Mouse (Mus musculus): ENCODE measurements around the gene Xcr1. TPM values are rescaled to one million over a fixed set of nuclear protein-coding genes. Genes with fewer than 3 reads are reported as not detected.

The Xcr1 gene
- polyA plus RNA-seq, 1 experiment from 2014 or later, result 0.05 TPM

DNA sequence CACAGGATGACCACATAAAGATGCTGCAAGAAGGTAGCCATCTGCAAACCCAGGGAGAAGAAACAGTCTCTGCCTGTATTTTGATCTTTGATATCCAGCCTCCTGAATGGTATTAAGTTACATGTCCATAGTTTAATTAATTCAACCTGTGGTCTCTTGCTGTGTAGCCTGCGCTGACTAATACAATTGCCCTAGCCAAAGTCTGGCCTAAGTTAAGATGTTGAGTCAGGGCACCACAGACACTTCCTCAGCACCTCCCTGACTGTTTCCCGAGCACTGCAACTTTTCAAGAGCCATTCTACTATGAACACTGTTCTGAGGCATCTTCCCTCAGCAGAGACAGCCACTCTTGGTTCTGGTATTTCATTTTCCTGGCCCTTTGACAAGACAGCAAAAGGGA lies 43.2 kb downstream of the Xcr1 start:
- no peaks in the 10 kb centered on the region for H3K9me3 ChIP-seq (ENCODE audit: control insufficient read depth)
- ATAC-seq, result no peak
- H3K4me1 ChIP-seq (replicated peaks; ENCODE audit: control insufficient read depth, insufficient read depth, low read length), result no peaks in the 10 kb centered on the region
- no peak overlapping the region for H3K4me2 ChIP-seq (replicated peaks; ENCODE audit: low read depth)
- no peak overlapping the region for H3K9ac ChIP-seq (ENCODE audit: low read depth, low read length)
- peaks cover 90% of the 10 kb centered on the region for H3K36me3 ChIP-seq (ENCODE audit: control insufficient read depth, insufficient read depth)
- TF ChIP-seq CTCF (IDR thresholded peaks at IDR 0.05; ENCODE audit: low read depth), result no peak
- no peaks in the 10 kb centered on the region for H3K27me3 ChIP-seq (replicated peaks; ENCODE audit: control insufficient read depth, insufficient read depth, low read length)
- no peak overlapping the region for H3K4me3 ChIP-seq (ENCODE audit: low read depth, low read length)
- WGBS, result 89% methylated on average over 2 of the region's 2 CpGs
- no peak overlapping the region for H3K27ac ChIP-seq (ENCODE audit: low read depth, low read length)

DNA sequence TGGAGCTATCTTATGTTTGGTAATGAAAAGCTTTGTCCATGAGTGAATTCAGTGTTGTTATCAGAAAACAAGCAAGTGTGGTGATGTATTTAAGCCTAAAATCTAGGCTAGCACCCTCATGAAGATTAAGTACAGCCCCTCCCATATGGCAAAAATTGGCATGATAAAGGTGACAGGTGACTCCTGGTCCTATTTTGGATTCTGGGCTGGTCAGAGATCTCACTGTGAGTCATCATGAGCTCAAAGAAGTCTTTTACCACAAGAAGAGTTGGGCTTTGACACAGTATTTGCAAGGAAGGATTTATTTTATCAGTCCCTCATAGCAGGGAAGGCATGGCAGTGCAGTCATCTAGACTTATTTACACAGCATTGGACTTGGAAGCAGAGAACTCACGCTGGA lies 45.8 kb downstream of the Xcr1 start:
- H3K36me3 ChIP-seq (ENCODE audit: control insufficient read depth, insufficient read depth), result peaks cover 88% of the 10 kb centered on the region
- no peaks in the 10 kb centered on the region for H3K4me1 ChIP-seq (replicated peaks; ENCODE audit: control insufficient read depth, insufficient read depth, low read length)
- TF ChIP-seq CTCF (IDR thresholded peaks at IDR 0.05; ENCODE audit: low read depth), result no peak
- no peak overlapping the region for H3K27ac ChIP-seq (ENCODE audit: low read depth, low read length)
- no peak for ATAC-seq
- 62% methylated on average over 1 of the region's 1 CpGs for WGBS
- H3K4me2 ChIP-seq (replicated peaks; ENCODE audit: low read depth), result no peak overlapping the region
- H3K4me3 ChIP-seq (ENCODE audit: low read depth, low read length), result no peak overlapping the region
- no peaks in the 10 kb centered on the region for H3K9me3 ChIP-seq (ENCODE audit: control insufficient read depth)
- no peak overlapping the region for H3K9ac ChIP-seq (ENCODE audit: low read depth, low read length)
- no peaks in the 10 kb centered on the region for H3K27me3 ChIP-seq (replicated peaks; ENCODE audit: control insufficient read depth, insufficient read depth, low read length)

DNA sequence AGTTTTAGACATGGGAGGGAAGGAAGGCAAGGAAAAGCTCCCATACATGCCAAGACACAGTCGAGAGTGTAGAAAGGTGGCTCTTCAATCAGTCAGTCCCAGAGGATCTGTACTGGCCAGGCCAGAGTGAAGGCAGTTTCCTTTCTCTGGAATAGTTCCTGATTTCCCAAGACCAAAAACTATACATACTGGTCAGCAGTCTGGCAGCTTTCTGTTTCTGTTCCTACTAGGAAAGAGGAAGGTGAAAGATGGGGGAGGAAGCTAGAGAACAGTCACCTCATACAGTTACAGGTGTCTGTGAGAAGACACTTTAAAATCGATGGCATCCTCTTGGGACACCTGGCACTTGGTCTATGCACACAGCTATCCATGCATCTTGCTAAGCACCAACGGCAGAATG lies 46.4 kb downstream of the Xcr1 start:
- no peak overlapping the region for H3K4me3 ChIP-seq (ENCODE audit: low read depth, low read length)
- H3K9me3 ChIP-seq (ENCODE audit: control insufficient read depth), result no peaks in the 10 kb centered on the region
- no peak overlapping the region for H3K9ac ChIP-seq (ENCODE audit: low read depth, low read length)
- no peak overlapping the region for H3K27ac ChIP-seq (ENCODE audit: low read depth, low read length)
- H3K36me3 ChIP-seq (ENCODE audit: control insufficient read depth, insufficient read depth), result peaks cover 88% of the 10 kb centered on the region
- 85% methylated on average over 3 of the region's 3 CpGs for whole genome bisulfite sequencing
- no peak for TF ChIP-seq CTCF (IDR thresholded peaks at IDR 0.05; ENCODE audit: low read depth)
- ATAC-seq, result no peak
- no peaks in the 10 kb centered on the region for H3K27me3 ChIP-seq (replicated peaks; ENCODE audit: control insufficient read depth, insufficient read depth, low read length)
- no peaks in the 10 kb centered on the region for H3K4me1 ChIP-seq (replicated peaks; ENCODE audit: control insufficient read depth, insufficient read depth, low read length)
- no peak overlapping the region for H3K4me2 ChIP-seq (replicated peaks; ENCODE audit: low read depth)

DNA sequence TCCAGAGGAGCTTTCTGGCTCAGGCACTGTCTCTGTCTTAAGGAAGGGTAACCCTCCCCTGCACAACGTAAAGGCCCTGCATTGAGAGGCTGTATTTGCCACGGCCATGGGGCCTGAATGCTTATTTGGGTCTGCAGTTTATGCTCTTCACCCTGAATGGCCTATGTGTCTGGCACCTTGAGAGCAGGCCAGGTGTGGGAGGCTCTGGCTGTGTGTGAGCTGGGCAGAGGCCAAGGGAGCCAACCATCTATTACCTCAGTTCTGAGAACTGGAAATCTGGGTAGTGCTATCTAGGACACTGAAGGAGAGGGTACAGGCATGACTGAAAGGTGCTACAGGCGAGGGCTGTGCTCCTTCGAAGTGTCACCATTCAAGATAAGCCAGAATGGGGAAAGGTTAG lies 47.0 kb downstream of the Xcr1 start:
- no peak for TF ChIP-seq CTCF (IDR thresholded peaks at IDR 0.05; ENCODE audit: low read depth)
- Histone ChIP-seq H3K27ac (ENCODE audit: low read depth, low read length) (no peak overlapping the region), H3K36me3 (ENCODE audit: control insufficient read depth, insufficient read depth) (peaks cover 89% of the 10 kb centered on the region), H3K4me3 (ENCODE audit: low read depth, low read length) (no peak overlapping the region), H3K9ac (ENCODE audit: low read depth, low read length) (no peak overlapping the region), H3K27me3 (replicated peaks; ENCODE audit: control insufficient read depth, insufficient read depth, low read length) (no peaks in the 10 kb centered on the region), H3K4me2 (replicated peaks; ENCODE audit: low read depth) (no peak overlapping the region), H3K4me1 (replicated peaks; ENCODE audit: control insufficient read depth, insufficient read depth, low read length) (no peaks in the 10 kb centered on the region), H3K9me3 (ENCODE audit: control insufficient read depth) (no peaks in the 10 kb centered on the region)
- 91% methylated on average over 4 of the region's 4 CpGs for WGBS
- no peak for ATAC-seq

DNA sequence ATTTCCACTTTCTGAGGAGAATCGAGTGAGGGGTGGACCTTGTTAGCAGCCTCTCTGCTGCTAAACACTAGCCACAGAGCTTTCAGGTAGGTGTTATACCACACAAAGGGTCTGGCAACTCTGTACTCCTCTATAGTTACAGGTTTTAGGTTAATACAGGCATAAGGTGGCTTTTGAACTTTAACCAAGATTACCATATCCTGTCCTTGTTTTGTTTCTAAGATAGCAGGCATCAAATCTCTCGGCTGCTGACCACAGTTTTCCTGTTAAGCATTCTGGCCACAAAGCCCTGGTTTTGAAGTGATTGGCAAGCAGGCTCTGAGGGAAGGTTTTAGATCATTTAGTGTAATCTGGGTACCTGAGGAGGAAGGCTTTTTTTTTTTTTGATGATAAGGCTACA lies 47.5 kb downstream of the Xcr1 start:
- Histone ChIP-seq H3K4me1 (replicated peaks; ENCODE audit: control insufficient read depth, insufficient read depth, low read length) (no peaks in the 10 kb centered on the region), H3K27me3 (replicated peaks; ENCODE audit: control insufficient read depth, insufficient read depth, low read length) (no peaks in the 10 kb centered on the region), H3K9ac (ENCODE audit: low read depth, low read length) (no peak overlapping the region), H3K4me3 (ENCODE audit: low read depth, low read length) (no peak overlapping the region), H3K27ac (ENCODE audit: low read depth, low read length) (no peak overlapping the region), H3K9me3 (ENCODE audit: control insufficient read depth) (no peaks in the 10 kb centered on the region), H3K36me3 (ENCODE audit: control insufficient read depth, insufficient read depth) (peaks cover 84% of the 10 kb centered on the region), H3K4me2 (replicated peaks; ENCODE audit: low read depth) (no peak overlapping the region)
- 83% methylated on average over 2 of the region's 2 CpGs for WGBS
- no peak for TF ChIP-seq CTCF (IDR thresholded peaks at IDR 0.05; ENCODE audit: low read depth)
- ATAC-seq, result no peak

DNA sequence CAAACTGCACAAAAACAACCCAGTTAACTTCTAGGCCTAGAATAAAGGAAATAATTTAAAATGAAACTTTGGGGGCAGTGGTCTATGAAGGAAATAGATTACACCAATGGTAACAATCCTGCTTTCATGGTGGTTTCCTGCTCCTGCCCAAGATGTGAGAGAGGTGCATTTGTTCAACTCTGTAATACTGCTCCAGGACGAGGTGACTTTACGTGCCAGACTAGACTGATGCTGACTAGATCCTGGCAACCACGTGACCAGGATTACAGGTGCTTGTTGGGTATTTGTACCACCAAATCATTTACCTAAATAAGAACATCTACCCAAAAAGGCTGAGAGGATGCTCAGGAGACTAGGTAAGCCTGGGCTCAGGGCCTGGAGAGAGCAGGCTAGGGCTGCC lies 50.0 kb downstream of the Xcr1 start:
- WGBS, result 91% methylated on average over 3 of the region's 3 CpGs
- peaks cover 63% of the 10 kb centered on the region for H3K36me3 ChIP-seq (ENCODE audit: control insufficient read depth, insufficient read depth)
- TF ChIP-seq CTCF (IDR thresholded peaks at IDR 0.05; ENCODE audit: low read depth), result no peak

DNA sequence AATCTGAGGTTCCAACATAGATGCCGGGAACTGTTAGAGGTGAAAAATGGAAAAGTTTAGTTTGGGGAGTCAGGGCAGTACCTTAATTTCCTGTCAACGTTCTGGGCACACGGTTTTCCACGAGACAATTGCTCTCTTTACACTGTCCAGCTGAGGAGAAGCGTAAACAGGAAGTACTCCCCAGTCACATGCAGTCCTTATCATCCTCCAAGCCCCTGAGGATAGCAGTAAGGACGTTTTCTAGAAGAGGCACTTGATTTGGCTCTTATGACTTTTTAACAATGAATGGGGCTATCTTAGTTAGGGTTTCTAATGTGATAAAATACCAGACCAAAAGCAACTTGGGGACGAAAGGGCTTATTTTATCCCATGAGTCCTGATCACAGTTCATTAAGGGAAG lies 53.2 kb downstream of the Xcr1 start:
- no peak for ATAC-seq
- H3K27me3 ChIP-seq (replicated peaks; ENCODE audit: control insufficient read depth, insufficient read depth, low read length), result no peaks in the 10 kb centered on the region
- TF ChIP-seq CTCF (IDR thresholded peaks at IDR 0.05; ENCODE audit: low read depth), result no peak
- no peak overlapping the region for H3K4me2 ChIP-seq (replicated peaks; ENCODE audit: low read depth)
- H3K36me3 ChIP-seq (ENCODE audit: control insufficient read depth, insufficient read depth), result peaks cover 46% of the 10 kb centered on the region
- no peaks in the 10 kb centered on the region for H3K4me1 ChIP-seq (replicated peaks; ENCODE audit: control insufficient read depth, insufficient read depth, low read length)
- no peaks in the 10 kb centered on the region for H3K9me3 ChIP-seq (ENCODE audit: control insufficient read depth)
- H3K4me3 ChIP-seq (ENCODE audit: low read depth, low read length), result no peak overlapping the region
- H3K27ac ChIP-seq (ENCODE audit: low read depth, low read length), result no peak overlapping the region
- WGBS, result 53% methylated on average over 7 of the region's 7 CpGs
- no peak overlapping the region for H3K9ac ChIP-seq (ENCODE audit: low read depth, low read length)

More for the DNA sequence above, 50.0 kb downstream of the Xcr1 start:
- Histone ChIP-seq H3K27me3 (replicated peaks; ENCODE audit: control insufficient read depth, insufficient read depth, low read length) (no peaks in the 10 kb centered on the region), H3K4me3 (ENCODE audit: low read depth, low read length) (no peak overlapping the region), H3K9ac (ENCODE audit: low read depth, low read length) (no peak overlapping the region), H3K4me2 (replicated peaks; ENCODE audit: low read depth) (no peak overlapping the region), H3K9me3 (ENCODE audit: control insufficient read depth) (no peaks in the 10 kb centered on the region), H3K27ac (ENCODE audit: low read depth, low read length) (no peak overlapping the region), H3K4me1 (replicated peaks; ENCODE audit: control insufficient read depth, insufficient read depth, low read length) (no peaks in the 10 kb centered on the region)
- ATAC-seq, result no peak
